Mouse (Mus musculus): ENCODE data around the gene Adprm. TPM values are rescaled to one million over a fixed set of nuclear protein-coding genes. Genes with fewer than 3 reads are reported as not detected.

Gene Adprm
- polyA plus RNA-seq, 1 experiment from 2014 or later, result 39.5 TPM

GRCm38 (mm10) chr11:67001717-67002116 lies 50.7 kb downstream of the Adprm start:
- Histone ChIP-seq H3K9ac (replicated peaks; ENCODE audit: low read length) (peak overlapping the region; percentile 18; the same call in 1 of the 2 replicates), H3K27ac (replicated peaks; ENCODE audit: low read depth, low read length) (0 out of 2 replicates have a peak overlapping the region, but pooled peaks have one; percentile 6), H3K4me1 (ENCODE audit: control insufficient read depth, insufficient read depth, low read length) (no peaks in the 10 kb centered on the region), H3K4me2 (ENCODE audit: low read depth, low read length) (no peak overlapping the region), H3K36me3 (replicated peaks; ENCODE audit: control insufficient read depth, insufficient read depth, low read depth, low read length) (no peaks in the 10 kb centered on the region), H3K4me3 (ENCODE audit: low read depth, low read length) (no peak overlapping the region), H3K27me3 (ENCODE audit: control insufficient read depth, insufficient read depth, low read length) (no peaks in the 10 kb centered on the region), H3K9me3 (replicated peaks; ENCODE audit: control insufficient read depth, low read length) (no peaks in the 10 kb centered on the region)
- DNase-seq (ENCODE audit: low spot score) (peak; percentile 58), ATAC-seq (replicated peaks; ENCODE audit: insufficient number of reproducible peaks, low FRiP score, low TSS enrichment, low read depth) (peak; percentile 35; the same call in 1 of the 2 replicates)
- WGBS, result 14% methylated on average over 1 of the region's 1 CpGs

GRCm38 (mm10) chr11:67000671-67001070 lies 51.7 kb downstream of the Adprm start:
- 71% methylated on average over 4 of the region's 4 CpGs for WGBS

GRCm38 (mm10) chr11:66998467-66999403 lies 53.7 kb downstream of the Adprm start:
- no peak for DNase-seq (ENCODE audit: low spot score)
- no peak overlapping the region for H3K4me3 ChIP-seq (ENCODE audit: low read depth, low read length)
- H3K9me3 ChIP-seq (replicated peaks; ENCODE audit: control insufficient read depth, low read length), result no peaks in the 10 kb centered on the region
- H3K9ac ChIP-seq (replicated peaks; ENCODE audit: low read length), result no peak overlapping the region
- no peak overlapping the region for H3K4me2 ChIP-seq (ENCODE audit: low read depth, low read length)
- no peak overlapping the region for H3K27ac ChIP-seq (replicated peaks; ENCODE audit: low read depth, low read length)
- no peak for ATAC-seq (replicated peaks; ENCODE audit: insufficient number of reproducible peaks, low FRiP score, low TSS enrichment, low read depth)
- WGBS, result 82% methylated on average over 14 of the region's 14 CpGs
- no peaks in the 10 kb centered on the region for H3K36me3 ChIP-seq (replicated peaks; ENCODE audit: control insufficient read depth, insufficient read depth, low read depth, low read length)
- no peaks in the 10 kb centered on the region for H3K27me3 ChIP-seq (ENCODE audit: control insufficient read depth, insufficient read depth, low read length)
- H3K4me1 ChIP-seq (ENCODE audit: control insufficient read depth, insufficient read depth, low read length), result no peaks in the 10 kb centered on the region

More at GRCm38 (mm10) chr11:67000671-67001070, 51.7 kb downstream of the Adprm start:
- Histone ChIP-seq H3K27me3 (ENCODE audit: control insufficient read depth, insufficient read depth, low read length) (no peaks in the 10 kb centered on the region), H3K27ac (replicated peaks; ENCODE audit: low read depth, low read length) (no peak overlapping the region), H3K36me3 (replicated peaks; ENCODE audit: control insufficient read depth, insufficient read depth, low read depth, low read length) (no peaks in the 10 kb centered on the region), H3K9me3 (replicated peaks; ENCODE audit: control insufficient read depth, low read length) (no peaks in the 10 kb centered on the region), H3K4me1 (ENCODE audit: control insufficient read depth, insufficient read depth, low read length) (no peaks in the 10 kb centered on the region), H3K9ac (replicated peaks; ENCODE audit: low read length) (no peak overlapping the region), H3K4me3 (ENCODE audit: low read depth, low read length) (no peak overlapping the region), H3K4me2 (ENCODE audit: low read depth, low read length) (no peak overlapping the region)
- ATAC-seq (replicated peaks; ENCODE audit: insufficient number of reproducible peaks, low FRiP score, low TSS enrichment, low read depth) (no peak), DNase-seq (ENCODE audit: low spot score) (no peak)

- no peak overlapping the region for H3K4me2 ChIP-seq (ENCODE audit: low read depth, low read length)
- H3K9me3 ChIP-seq (replicated peaks; ENCODE audit: control insufficient read depth, low read length), result no peaks in the 10 kb centered on the region
- no peaks in the 10 kb centered on the region for H3K27me3 ChIP-seq (ENCODE audit: control insufficient read depth, insufficient read depth, low read length)
- ATAC-seq (replicated peaks; ENCODE audit: insufficient number of reproducible peaks, low FRiP score, low TSS enrichment, low read depth) (no peak), DNase-seq (ENCODE audit: low spot score) (no peak)
- no peak overlapping the region for H3K4me3 ChIP-seq (ENCODE audit: low read depth, low read length)
- H3K36me3 ChIP-seq (replicated peaks; ENCODE audit: control insufficient read depth, insufficient read depth, low read depth, low read length), result no peaks in the 10 kb centered on the region
- no peaks in the 10 kb centered on the region for H3K4me1 ChIP-seq (ENCODE audit: control insufficient read depth, insufficient read depth, low read length)
- H3K27ac ChIP-seq (replicated peaks; ENCODE audit: low read depth, low read length), result no peak overlapping the region
- H3K9ac ChIP-seq (replicated peaks; ENCODE audit: low read length), result no peak overlapping the region
- WGBS, result 80% methylated on average over 4 of the region's 4 CpGs
Observed at GRCm38 (mm10) chr11:66996446-66996845, 55.9 kb downstream of the Adprm start.

- no peaks in the 10 kb centered on the region for H3K36me3 ChIP-seq (replicated peaks; ENCODE audit: control insufficient read depth, insufficient read depth, low read depth, low read length)
- H3K9ac ChIP-seq (replicated peaks; ENCODE audit: low read length), result no peak overlapping the region
- ATAC-seq (replicated peaks; ENCODE audit: insufficient number of reproducible peaks, low FRiP score, low TSS enrichment, low read depth) (no peak), DNase-seq (ENCODE audit: low spot score) (no peak)
- H3K27me3 ChIP-seq (ENCODE audit: control insufficient read depth, insufficient read depth, low read length), result no peaks in the 10 kb centered on the region
- H3K9me3 ChIP-seq (replicated peaks; ENCODE audit: control insufficient read depth, low read length), result no peaks in the 10 kb centered on the region
- no peak overlapping the region for H3K4me3 ChIP-seq (ENCODE audit: low read depth, low read length)
- no peak overlapping the region for H3K4me2 ChIP-seq (ENCODE audit: low read depth, low read length)
- no peaks in the 10 kb centered on the region for H3K4me1 ChIP-seq (ENCODE audit: control insufficient read depth, insufficient read depth, low read length)
- H3K27ac ChIP-seq (replicated peaks; ENCODE audit: low read depth, low read length), result no peak overlapping the region
- 32% methylated on average over 1 of the region's 1 CpGs for WGBS
Observed at GRCm38 (mm10) chr11:66993674-66994073, 58.7 kb downstream of the Adprm start.

GRCm38 (mm10) chr11:66992150-66992549 lies 60.2 kb downstream of the Adprm start:
- no peak overlapping the region for H3K27ac ChIP-seq (replicated peaks; ENCODE audit: low read depth, low read length)
- H3K36me3 ChIP-seq (replicated peaks; ENCODE audit: control insufficient read depth, insufficient read depth, low read depth, low read length), result no peaks in the 10 kb centered on the region
- H3K4me1 ChIP-seq (ENCODE audit: control insufficient read depth, insufficient read depth, low read length), result no peaks in the 10 kb centered on the region
- no peak overlapping the region for H3K4me3 ChIP-seq (ENCODE audit: low read depth, low read length)
- no peak overlapping the region for H3K9ac ChIP-seq (replicated peaks; ENCODE audit: low read length)
- ATAC-seq (replicated peaks; ENCODE audit: insufficient number of reproducible peaks, low FRiP score, low TSS enrichment, low read depth) (no peak), DNase-seq (ENCODE audit: low spot score) (no peak)
- no peaks in the 10 kb centered on the region for H3K27me3 ChIP-seq (ENCODE audit: control insufficient read depth, insufficient read depth, low read length)
- H3K4me2 ChIP-seq (ENCODE audit: low read depth, low read length), result no peak overlapping the region
- WGBS, result 68% methylated on average over 2 of the region's 2 CpGs
- H3K9me3 ChIP-seq (replicated peaks; ENCODE audit: control insufficient read depth, low read length), result no peaks in the 10 kb centered on the region

Small RNA genes lying within 50 kb of the gene (microRNA-seq; reads per million reads assigned to microRNA genes)
- not detected for gene Mir6923 (ENCODE audit: borderline number of aligned reads)

Other genes starting within 250 kb of the Adprm start
- gene Pirt, start 140.6 kb downstream of the Adprm start, polyA plus RNA-seq (2014; fragmentation: Nextera tagmentation; extraction: Ambion mirVana), result 3.5 and 4.1 TPM in 2 replicates
- gene Tmem238l, start 96.0 kb downstream of the Adprm start, polyA plus RNA-seq (2014; fragmentation: Nextera tagmentation; extraction: Ambion mirVana), result not detected in 2 replicates
- gene Tmem220, start 27.4 kb downstream of the Adprm start, polyA plus RNA-seq (2014; fragmentation: Nextera tagmentation; extraction: Ambion mirVana), result 0.82 and 0.98 TPM in 2 replicates
- 20.6 and 21.9 TPM in 2 replicates for gene Sco1, start 76 bp upstream of the Adprm start, polyA plus RNA-seq (2014; fragmentation: Nextera tagmentation; extraction: Ambion mirVana)
- 3.2 and 6.5 TPM in 2 replicates for gene Myh3, start 25.7 kb upstream of the Adprm start, polyA plus RNA-seq (2014; fragmentation: Nextera tagmentation; extraction: Ambion mirVana)
- gene Myh2, start 118.4 kb upstream of the Adprm start, polyA plus RNA-seq (2014; fragmentation: Nextera tagmentation; extraction: Ambion mirVana), result not detected in 2 replicates
- gene Myh1, start 147.5 kb upstream of the Adprm start, polyA plus RNA-seq (2014; fragmentation: Nextera tagmentation; extraction: Ambion mirVana), result 0.06 and 0.20 TPM in 2 replicates
- 0.04 and 0.06 TPM in 2 replicates for gene Myh4, start 185.4 kb upstream of the Adprm start, polyA plus RNA-seq (2014; fragmentation: Nextera tagmentation; extraction: Ambion mirVana)
- 0.36 and 1.1 TPM in 2 replicates for gene Myh8, start 224.5 kb upstream of the Adprm start, polyA plus RNA-seq (2014; fragmentation: Nextera tagmentation; extraction: Ambion mirVana)

Measured in embryonic facial prominence, embryonic 11.5 days (tissue).